Mouse (Mus musculus): ENCODE data around the gene Lbhd2.

The Lbhd2 gene

DNA sequence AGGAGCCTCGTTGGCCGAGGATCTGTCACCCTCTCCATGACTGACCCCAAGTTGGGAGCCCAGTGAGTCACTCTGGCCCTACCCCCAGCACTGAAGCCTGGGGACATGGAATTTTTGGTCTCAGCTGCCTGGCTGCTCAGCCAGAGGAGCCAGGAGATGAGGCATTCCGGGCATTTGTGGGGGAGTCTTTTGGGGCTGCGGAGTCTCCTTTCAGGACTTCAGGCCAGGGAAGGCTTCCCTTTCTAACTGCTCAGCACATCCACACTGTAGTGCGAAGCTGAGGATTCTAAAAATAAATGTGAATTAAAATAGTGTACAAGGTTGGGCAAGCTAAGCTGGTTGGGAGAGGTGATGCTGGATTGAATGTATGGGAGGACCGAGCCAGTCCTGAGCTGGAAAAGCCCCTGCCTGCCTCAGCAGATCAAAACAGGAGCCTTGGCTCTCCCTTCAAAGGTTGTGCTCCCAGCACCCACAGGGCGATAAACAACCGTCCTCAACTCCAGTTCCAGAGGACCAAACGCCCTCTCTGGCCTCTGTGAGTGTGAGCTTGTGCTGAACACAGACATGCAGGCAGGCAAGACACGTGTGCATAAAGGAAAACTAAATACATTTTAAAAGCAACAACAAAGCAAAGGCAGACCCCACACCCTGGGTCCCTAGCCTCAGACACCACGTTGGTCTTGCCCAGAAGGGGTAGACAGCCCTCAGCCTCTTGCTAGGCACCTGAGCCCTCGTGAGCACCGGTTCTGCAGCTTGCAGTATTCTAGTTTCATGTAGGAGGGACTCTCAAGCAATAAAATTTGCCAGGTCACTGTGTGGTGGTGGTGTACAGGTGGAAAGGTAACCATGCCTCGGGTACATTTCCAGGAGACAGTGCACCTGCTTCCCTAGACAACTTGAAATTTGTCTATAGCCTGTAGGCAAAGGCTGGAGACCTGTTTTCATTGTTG, 24.5 kb downstream of the Lbhd2 start:
- DNase-seq (ENCODE audit: low read depth, low spot score), result no peak

DNA sequence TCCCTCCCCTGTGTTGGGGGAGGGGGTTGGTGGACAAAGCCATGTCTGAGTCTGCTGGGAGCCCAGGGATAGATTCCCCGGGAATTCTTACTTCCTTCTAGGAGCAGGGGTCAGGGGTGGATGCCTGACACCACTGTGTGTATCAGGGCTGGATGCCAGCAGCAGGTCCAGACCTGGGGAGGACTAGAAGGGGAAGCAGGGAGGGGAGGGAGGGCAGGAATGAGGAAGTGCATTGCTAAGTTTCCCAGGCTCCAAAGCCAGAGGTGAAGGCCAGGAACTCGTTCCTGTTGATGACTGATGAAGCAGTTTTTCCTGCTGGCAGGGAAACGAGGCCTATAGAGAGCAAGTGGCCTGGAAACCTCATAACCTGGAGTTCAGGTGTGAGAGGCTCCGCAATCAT, 25.5 kb downstream of the Lbhd2 start:
- no peak for DNase-seq (ENCODE audit: low read depth, low spot score)

DNA sequence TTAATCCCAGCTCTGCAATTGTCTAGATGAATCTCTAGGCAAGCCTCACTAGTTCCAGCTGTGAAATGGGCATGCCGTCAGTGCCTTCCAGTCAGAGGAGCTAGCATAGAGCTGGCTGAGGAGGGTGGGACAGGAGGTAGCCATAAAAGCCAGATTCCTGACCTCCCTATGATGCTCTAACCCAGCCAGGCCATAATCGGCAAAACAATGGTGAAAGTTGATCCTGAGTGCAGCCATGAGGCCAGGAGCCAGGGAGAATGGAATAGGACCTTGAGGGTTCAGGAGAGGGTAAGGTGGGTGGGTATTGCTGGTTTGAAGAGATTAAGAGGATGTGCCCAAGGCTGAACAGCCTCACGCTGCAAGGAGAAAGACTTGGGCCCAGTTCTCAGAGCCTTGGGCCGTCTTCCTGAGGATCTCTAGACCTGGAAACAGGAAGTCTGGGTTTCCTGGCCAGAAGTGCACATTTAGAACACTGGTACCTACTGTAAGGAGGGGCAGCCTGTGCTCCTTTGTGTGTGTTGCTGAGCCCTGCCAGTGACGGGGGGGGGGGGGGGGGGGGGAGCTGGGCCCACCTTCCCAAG, 26.2 kb downstream of the Lbhd2 start:
- DNase-seq (ENCODE audit: low read depth, low spot score), result no peak

DNA sequence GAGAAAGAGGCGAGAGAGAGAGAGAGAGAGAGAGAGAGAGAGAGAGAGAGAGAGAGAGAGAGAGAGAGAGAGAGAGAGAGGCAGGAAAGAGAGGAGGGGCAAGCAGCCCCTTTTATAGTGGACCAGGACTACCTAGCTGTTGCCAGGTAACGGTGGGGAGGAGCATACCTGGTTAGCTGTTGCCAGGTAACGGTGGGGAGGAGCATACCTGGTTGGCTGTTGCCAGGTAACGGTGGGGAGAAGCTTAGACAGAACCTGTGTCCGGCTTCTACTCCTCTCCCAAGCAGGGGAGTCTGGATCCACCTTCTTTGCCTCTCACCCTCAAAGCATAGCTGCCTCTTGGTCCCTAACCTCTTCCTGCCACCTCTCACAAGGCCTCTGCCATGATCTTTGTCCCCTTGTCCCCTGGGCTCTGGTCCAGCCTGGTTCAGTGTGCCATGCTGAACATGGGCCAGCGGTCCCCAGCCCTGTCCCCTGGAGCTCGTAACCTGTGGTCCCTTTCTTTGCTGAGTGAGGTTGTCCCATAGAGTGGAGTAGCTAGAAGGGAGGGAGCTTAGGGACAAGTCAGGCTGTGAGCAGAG, 27.6 kb downstream of the Lbhd2 start:
- DNase-seq (ENCODE audit: low read depth, low spot score), result no peak

DNA sequence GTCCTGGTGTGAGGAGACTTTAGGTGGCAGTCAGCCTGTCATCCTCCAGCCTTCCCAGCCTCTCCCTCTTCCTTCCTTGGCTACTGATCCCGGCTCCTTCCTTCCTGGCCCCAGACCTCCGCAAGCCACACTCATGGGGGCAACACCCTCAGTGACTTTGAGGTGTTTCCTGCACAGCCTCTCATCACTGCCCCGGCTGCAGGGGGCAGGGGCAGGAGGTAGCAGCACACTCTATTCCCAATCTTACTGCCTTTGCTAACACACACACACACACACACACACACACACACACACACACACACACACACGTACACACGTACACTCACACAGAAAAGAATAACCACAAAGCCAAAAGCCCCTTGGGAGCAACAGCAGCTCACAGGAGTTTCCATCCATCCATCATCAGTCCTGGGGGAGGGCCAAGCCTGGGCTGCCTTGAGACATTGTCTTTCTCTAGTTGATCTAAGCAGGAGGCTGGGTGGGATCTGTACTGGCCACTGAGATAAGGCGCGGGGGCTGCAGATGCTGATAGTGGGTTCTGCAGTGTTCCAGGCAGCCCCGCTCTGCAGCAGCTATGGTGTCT, 28.2 kb downstream of the Lbhd2 start:
- no peak for DNase-seq (ENCODE audit: low read depth, low spot score)

DNA sequence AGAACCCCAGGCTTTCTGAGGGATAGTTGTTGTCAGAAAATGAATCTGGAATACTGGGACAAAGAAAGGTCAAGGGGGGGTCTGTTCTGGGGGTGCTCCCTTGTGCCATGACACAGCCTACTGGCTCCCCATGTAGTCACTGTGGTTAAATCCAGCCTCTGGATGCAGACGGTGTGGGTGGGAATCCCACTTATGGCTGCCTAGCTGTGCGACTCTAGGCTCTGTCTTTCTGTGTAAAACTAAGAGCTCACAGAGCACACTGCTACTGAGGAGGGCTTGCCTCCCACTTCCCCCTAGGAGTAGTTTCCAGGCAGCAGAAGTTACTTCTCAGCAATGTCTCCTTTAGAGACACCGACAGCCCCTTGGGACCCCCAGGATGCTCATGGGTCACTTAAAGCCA, 29.6 kb downstream of the Lbhd2 start:
- DNase-seq (ENCODE audit: low read depth, low spot score), result no peak

DNA sequence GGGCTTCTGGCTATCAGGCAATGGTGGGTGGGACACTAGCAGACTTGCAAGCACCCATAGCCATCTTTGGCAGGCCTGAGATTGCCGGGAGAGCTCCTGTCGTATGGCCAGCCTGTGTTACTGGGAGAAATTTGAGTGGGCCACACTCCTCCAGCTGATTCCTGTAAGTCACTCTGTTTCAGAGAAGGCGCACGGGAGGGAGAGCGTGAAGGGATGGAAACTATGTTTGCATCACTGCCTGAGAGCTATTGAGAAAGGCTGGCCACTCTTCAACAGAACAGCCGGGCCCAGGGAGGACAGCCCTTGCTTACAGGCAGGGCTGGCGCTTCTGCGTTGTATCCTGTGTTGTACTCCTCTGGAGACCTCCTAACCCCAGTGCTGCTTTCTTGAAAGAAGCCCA, 30.0 kb downstream of the Lbhd2 start:
- no peak for DNase-seq (ENCODE audit: low read depth, low spot score)

DNA sequence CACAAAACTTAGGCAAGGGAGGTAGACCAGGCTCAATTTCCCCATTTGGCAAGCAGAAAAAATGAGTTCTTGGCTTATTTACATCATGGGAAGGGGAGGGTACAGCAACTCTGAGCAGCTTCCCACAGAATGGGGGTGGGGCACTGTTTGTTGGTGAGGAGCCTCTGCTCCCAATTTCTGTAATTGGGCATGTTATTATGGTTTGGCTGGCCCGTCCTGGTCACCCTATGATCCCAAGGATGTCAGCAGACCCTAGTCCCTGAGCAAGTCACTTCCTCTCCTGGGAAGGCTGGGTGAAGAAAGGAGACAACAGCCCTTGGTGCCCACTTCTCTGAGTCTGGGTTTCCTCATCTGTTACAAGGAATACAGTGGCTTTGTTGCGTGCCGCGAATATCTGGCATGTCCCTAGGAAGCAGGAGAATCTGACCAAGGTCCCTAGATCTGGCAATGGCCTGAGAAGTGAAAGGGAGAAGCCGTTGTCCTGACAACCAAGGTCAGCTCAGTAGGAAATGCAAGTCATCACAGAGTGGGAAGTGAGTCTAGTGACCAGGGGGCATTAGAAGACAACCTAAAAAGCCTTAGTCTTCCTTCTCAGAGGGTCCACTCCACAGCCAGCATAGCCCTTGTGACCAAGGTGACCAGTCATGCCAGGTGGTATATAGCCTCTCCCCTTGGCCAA, 30.8 kb downstream of the Lbhd2 start:
- no peak for DNase-seq (ENCODE audit: low read depth, low spot score)

DNA sequence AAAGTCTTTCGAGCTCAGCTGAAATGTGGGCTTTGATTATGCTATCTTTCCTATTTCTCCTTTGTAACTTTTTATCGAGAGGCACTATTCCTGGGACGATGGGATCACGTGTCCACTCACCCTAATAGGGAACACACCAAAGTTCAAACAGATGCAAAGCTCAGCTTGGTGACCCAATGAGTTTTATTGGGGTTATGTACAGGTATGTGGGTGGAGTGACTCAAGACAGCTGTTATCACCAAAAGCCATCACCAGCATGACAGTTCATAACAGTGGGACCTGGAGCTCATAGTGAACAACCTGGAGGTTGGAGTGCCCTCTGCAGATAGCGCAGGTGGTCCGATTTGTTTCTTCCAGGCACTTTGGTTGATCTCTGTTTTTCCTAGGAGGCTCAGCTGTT, 32.2 kb downstream of the Lbhd2 start:
- DNase-seq (ENCODE audit: low read depth, low spot score), result no peak

DNA sequence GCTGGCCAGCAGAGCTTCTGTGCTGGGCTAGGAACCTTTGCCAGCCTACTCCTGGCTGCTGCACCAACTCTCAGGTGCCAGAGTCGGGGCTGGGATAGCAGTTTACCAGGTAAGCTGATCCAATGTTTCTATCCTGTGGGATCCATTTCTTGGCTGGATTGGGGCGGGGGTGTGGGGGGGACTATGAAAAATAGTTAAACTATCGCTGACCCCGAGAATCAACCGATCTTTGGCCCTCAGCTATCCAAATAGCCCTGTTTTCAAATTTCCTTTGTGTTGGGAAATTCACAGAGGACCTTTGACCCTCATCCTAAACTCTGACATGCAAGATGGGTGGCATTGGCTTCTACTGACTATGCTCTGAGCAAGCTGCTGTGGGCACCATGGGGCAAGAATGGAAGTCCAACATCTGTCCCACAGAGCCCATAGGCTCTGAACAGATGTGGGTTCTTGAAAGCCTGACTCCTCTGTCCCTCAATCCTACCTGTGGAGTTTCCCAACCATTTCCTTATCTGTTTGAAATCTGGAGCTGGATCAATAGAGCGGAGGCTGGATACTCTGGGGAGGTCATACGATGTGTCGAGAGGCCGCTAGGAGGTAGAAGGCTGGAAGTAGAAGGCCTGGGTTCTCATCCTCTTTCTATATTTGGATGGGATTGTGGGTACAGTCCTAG, 34.2 kb downstream of the Lbhd2 start:
- no peak for DNase-seq (ENCODE audit: low read depth, low spot score)

DNA sequence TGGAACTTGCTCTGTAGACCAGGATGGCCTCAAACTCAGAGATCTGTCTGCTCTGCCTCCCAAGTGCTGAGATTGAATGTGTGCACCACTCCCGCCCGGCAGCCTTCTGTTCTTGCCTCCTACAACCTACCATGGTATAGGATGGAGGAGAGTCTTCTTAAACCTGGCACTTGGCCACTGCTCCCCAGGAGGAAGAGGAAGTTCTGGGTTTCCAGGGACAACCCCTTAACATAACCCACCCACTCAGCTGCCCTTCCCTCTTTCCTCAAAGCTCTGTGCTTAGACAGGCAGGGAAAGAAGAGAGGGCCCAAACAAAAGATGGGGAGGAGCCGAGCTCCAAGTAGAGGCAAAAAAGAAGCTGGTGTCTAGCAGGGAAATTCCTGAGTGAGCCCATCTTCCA, 34.9 kb downstream of the Lbhd2 start:
- DNase-seq (ENCODE audit: low read depth, low spot score), result no peak

DNA sequence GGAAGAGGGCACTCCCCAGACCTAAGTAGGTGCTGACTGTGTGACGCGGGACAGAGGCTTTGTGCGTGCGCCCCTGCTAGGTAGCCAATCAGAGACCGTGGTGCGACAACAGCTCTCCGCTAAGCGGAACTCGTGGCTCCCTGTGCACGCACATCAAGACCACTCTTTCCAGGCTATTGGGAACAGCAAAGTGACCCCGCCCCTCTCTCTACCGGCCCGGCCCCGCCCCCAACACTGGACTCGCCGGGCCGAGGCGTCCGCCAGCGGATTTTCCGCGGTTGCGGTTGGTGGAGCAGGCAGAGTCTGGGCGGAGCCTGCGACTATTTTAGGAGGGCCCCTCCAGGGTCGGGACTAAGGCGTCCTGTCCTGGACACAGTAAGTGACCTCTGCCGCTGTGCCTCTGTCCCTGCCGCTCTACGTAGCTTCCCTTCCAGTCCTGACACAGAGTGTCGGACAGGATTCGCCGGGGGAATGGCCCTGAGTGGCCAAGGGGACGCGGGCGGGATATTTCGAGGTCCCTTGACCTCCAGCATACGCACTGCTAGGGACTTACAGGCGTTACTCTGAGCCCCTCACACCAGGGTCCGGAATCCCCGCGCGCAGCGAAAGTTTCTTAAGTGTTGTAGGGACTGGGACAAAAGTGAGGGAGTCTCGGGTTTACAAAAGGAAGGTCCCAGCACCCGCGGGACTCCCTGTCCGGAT, 35.9 kb downstream of the Lbhd2 start, which contains the start of gene Tnfaip2:
Gene Tnfaip2, plus strand, starts transcription at position 161 of the 702 bp plus-strand sequence.
- DNase-seq (ENCODE audit: low read depth, low spot score), result peak; percentile 67

DNA sequence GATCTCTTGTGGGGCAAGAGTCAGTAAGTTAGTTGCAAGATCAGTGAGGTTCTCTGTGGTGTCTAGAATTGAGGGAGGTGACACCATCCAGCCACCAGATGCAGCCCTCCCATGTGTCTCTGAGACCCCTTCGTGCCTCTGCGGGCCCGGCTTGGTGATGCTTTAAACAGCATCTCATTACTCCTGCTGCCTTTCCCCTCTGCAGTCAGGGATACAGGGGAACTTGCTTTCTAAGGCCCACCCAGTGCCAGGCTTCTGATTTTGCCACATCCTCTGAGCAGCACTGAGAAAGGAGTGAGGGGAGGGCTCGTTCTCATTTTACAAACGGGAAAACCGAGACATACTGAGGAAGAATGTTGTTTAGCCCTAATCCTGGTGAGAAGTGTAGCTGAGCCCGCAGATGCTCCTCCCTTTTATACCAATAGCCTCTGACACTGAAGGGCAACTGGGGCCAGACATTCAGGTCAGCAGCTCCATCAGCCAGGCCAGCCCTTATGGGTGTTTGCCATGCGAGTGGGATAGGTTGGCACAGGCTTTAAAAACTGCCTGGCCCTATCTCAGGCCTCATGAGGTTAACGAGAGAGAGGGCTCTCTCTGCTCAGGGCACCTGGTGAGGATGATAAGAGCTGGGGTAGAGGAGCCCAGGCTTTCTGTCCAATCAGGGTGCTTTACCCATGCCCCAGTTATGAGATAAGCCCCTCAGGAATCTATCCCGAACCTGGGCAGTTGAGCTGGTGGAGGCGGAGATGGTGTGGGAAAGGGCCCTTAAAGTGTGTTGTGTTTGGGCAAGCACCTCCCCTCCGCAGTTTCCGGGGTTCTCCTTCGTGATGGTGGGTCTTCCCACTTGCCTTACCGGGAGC, 36.6 kb downstream of the Lbhd2 start:
- DNase-seq (ENCODE audit: low read depth, low spot score), result no peak

DNA sequence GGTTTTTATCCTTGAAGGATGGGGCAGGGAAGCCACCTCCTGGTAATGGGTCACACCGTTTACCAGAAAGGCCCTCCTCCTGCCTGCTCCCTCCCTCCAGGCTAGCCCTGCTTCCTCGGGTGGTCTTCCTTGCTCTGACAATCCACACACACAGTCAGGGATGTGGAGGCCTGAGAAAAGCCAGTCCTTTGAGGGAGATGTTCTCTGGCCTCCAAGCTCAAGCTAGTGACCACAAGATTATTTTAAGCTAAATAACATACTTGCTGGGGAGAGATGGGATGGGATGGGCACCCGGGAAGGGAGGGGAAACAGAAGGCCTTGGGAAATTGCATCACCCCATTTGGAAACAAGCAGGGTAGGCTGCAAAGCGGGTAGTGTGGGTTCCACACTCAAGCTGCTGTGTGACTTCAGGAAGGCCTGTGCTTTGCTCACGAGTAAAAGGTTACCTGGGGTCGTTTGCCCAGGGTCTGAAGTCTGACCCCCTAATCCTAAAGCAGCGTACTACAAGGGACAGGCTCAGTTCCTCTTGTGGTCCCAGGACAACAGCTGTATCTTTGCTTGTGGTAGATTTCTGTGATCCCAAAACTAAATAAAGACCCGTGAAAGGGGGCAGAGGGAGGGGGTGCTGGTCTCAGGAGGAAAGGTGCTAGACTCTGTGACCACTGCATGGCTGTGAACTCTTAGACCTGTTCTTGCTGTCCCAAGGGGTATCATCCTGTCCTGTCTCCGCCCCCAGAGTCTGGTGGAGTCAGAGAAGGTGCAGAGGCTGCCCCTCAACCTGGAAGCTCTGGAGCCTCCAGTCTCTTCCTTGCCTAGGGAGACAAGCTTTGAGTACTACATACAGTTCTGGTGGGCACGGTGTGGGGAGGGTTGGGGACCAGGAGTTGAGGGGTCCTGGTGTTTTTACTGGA, 37.6 kb downstream of the Lbhd2 start:
- DNase-seq (ENCODE audit: low read depth, low spot score), result no peak

DNA sequence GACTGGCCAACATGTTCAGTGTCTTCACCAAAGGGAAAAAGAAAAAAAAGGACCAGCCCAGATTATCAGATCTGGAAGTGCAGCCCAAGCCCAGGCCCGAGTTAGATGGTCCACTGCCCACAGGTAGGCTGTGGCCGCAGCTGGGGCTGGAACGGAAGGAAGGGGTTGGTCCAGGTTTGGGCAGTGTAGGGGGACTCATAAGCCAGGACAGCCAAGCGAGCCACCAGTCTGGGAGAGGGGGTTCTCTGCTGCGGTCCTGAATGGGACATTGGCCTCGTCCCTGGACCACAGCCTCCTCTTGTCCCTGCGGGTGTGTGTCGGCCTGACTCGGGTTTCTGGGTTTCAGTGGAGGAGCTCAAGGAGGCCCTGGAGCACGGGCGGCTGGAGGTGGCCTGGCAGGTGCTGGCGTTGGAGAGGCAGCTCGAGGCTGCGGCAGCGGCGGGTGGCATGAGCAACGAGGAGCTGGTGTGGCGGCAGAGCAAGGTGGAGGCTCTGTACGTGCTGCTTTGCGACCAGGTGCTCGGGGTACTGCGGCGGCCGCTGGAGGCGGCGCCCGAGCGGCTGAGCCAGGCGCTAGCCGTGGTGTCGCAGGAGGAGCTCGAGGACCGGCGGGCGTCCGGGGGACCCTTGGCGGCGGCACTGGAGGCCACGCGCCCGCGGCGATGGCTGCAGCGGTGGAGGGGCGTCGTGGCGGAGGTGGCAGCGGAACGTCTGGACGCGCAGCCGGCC, 38.7 kb downstream of the Lbhd2 start:
- DNase-seq (ENCODE audit: low read depth, low spot score), result no peak

DNA sequence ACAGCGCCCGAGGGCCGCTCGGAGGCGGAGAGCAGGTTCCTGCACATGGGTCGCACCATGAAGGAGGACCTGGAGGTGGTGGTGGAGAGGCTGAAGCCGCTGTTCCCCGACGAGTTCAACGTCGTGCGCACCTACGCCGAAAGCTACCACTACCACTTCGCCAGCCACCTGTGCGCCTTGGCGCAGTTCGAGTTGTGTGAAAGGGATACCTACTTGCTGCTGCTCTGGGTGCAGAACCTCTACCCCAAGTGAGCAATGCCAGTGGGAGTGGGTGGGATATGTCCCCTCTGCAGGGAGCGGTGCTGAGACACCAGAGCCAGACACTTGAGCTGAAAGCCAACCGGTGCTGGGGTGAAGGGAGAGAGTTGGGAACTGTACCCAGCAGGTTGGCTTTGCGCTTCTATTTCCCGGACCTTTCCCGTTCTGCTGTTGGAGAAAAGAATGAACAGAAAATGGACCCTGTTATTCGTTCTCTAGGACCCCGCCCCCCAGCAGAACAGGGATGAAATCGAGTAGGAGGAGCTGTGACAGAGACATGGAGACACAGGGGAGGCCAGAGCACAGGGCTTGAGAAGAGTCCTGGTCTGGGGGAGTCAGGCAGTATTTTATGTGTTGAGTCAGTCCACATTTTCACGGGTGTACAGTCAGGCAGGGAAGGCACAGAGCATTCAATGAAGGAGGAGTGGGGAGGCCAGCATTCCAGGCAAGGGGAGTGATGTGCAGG, 39.4 kb downstream of the Lbhd2 start:
- DNase-seq (ENCODE audit: low read depth, low spot score), result no peak

DNA sequence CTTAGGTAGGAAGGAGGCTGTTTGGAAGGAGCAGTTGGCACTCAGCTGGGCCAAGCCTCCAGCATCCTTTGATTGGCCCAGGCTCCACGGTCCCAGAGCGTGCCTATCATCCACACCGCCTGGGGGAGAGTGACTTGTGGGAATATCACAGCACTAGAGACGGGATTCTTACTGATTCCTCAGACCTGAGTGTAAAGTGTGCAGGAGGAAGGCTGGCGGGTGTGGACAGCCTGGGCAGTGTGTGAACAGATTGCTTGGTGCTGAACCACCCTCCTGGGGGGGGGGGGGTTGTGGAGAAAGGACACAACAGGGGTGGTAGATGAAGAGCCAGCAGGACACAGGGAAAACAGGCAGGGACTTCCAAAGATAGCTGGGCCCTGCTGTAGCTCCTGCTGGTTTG, 40.1 kb downstream of the Lbhd2 start:
- DNase-seq (ENCODE audit: low read depth, low spot score), result no peak
